Mouse (Mus musculus): ENCODE results near the gene Cpt1c. TPM values are rescaled to one million over a fixed set of nuclear protein-coding genes. Genes with fewer than 3 reads are reported as not detected.
A peak's percentile ranks its signal among the peaks of the same experiment; 100 is the strongest.

Cpt1c gene
- polyA plus RNA-seq, 1 experiment from 2014 or later: 7.6 TPM

- Histone ChIP-seq H3K9ac (ENCODE audit: low read length) (no peak overlapping the region), H3K4me3 (ENCODE audit: low read length) (no peak overlapping the region), H3K36me3 (ENCODE audit: control insufficient read depth, insufficient read depth) (peaks cover 36% of the 10 kb centered on the region), H3K9me3 (replicated peaks; ENCODE audit: control insufficient read depth, low read length) (no peaks in the 10 kb centered on the region), H3K4me2 (ENCODE audit: low read depth, low read length) (peak overlapping the region; percentile 50), H3K27me3 (ENCODE audit: control insufficient read depth, insufficient read depth, low read length) (no peaks in the 10 kb centered on the region), H3K27ac (ENCODE audit: low read length) (no peak overlapping the region), H3K4me1 (ENCODE audit: control insufficient read depth, insufficient read depth, low read length) (peaks cover 10% of the 10 kb centered on the region)
- ATAC-seq (replicated peaks; ENCODE audit: extremely low read depth, insufficient read depth, low FRiP score): no peak
- 22% methylated on average over 6 of the region's 6 CpGs for WGBS
Measured at GRCm38 (mm10) chr7:44975117-44975419, 417 bp upstream of the Cpt1c start.

- Histone ChIP-seq H3K9ac (ENCODE audit: low read length) (peak overlapping the region; percentile 37), H3K27ac (ENCODE audit: low read length) (no peak overlapping the region), H3K9me3 (replicated peaks; ENCODE audit: control insufficient read depth, low read length) (no peaks in the 10 kb centered on the region), H3K4me1 (ENCODE audit: control insufficient read depth, insufficient read depth, low read length) (peaks cover 12% of the 10 kb centered on the region), H3K27me3 (ENCODE audit: control insufficient read depth, insufficient read depth, low read length) (no peaks in the 10 kb centered on the region), H3K4me2 (ENCODE audit: low read depth, low read length) (peak overlapping the region; percentile 50), H3K4me3 (ENCODE audit: low read length) (peak overlapping the region; percentile 40), H3K36me3 (ENCODE audit: control insufficient read depth, insufficient read depth) (peaks cover 23% of the 10 kb centered on the region)
- WGBS: 39% methylated on average over 14 of the region's 14 CpGs
- ATAC-seq (replicated peaks; ENCODE audit: extremely low read depth, insufficient read depth, low FRiP score): no peak
Measured at GRCm38 (mm10) chr7:44973415-44974130, 1.1 kb downstream of the Cpt1c start.

GRCm38 (mm10) chr7:44971142-44971541, 3.5 kb downstream of the Cpt1c start:
- ATAC-seq (replicated peaks; ENCODE audit: extremely low read depth, insufficient read depth, low FRiP score): no peak
- Histone ChIP-seq H3K9me3 (replicated peaks; ENCODE audit: control insufficient read depth, low read length) (no peaks in the 10 kb centered on the region), H3K9ac (ENCODE audit: low read length) (peak overlapping the region; percentile 75; the same call in 1 of the 2 replicates), H3K27me3 (ENCODE audit: control insufficient read depth, insufficient read depth, low read length) (no peaks in the 10 kb centered on the region), H3K4me2 (ENCODE audit: low read depth, low read length) (peak overlapping the region; percentile 96), H3K27ac (ENCODE audit: low read length) (no peak overlapping the region), H3K36me3 (ENCODE audit: control insufficient read depth, insufficient read depth) (peaks cover 1% of the 10 kb centered on the region; the same call in 1 of the 2 replicates), H3K4me1 (ENCODE audit: control insufficient read depth, insufficient read depth, low read length) (peaks cover 12% of the 10 kb centered on the region), H3K4me3 (ENCODE audit: low read length) (peak overlapping the region; percentile 70)
- WGBS: 63% methylated on average over 7 of the region's 7 CpGs

- ATAC-seq (replicated peaks; ENCODE audit: extremely low read depth, insufficient read depth, low FRiP score): peak; percentile 95
- Histone ChIP-seq H3K4me3 (ENCODE audit: low read length) (peak overlapping the region; percentile 70), H3K9me3 (replicated peaks; ENCODE audit: control insufficient read depth, low read length) (no peaks in the 10 kb centered on the region), H3K4me2 (ENCODE audit: low read depth, low read length) (peak overlapping the region; percentile 96), H3K4me1 (ENCODE audit: control insufficient read depth, insufficient read depth, low read length) (peaks cover 12% of the 10 kb centered on the region), H3K36me3 (ENCODE audit: control insufficient read depth, insufficient read depth) (0 out of 2 replicates have a peak, but pooled peaks cover 2% of the 10 kb centered on the region), H3K9ac (ENCODE audit: low read length) (peak overlapping the region; percentile 75), H3K27me3 (ENCODE audit: control insufficient read depth, insufficient read depth, low read length) (no peaks in the 10 kb centered on the region), H3K27ac (ENCODE audit: low read length) (peak overlapping the region; percentile 77)
- under 1% methylated on average over 36 of the region's 36 CpGs for WGBS
Measured at GRCm38 (mm10) chr7:44970231-44970691, 4.4 kb downstream of the Cpt1c start.

- H3K27me3 ChIP-seq (ENCODE audit: control insufficient read depth, insufficient read depth, low read length): no peaks in the 10 kb centered on the region
- no peaks in the 10 kb centered on the region for H3K9me3 ChIP-seq (replicated peaks; ENCODE audit: control insufficient read depth, low read length)
- H3K4me3 ChIP-seq (ENCODE audit: low read length): no peak overlapping the region
- no peak overlapping the region for H3K27ac ChIP-seq (ENCODE audit: low read length)
- ATAC-seq (replicated peaks; ENCODE audit: extremely low read depth, insufficient read depth, low FRiP score): no peak
- H3K4me1 ChIP-seq (ENCODE audit: control insufficient read depth, insufficient read depth, low read length): peaks cover 10% of the 10 kb centered on the region
- H3K4me2 ChIP-seq (ENCODE audit: low read depth, low read length): no peak overlapping the region
- 0 out of 2 replicates have a peak, but pooled peaks cover 2% of the 10 kb centered on the region for H3K36me3 ChIP-seq (ENCODE audit: control insufficient read depth, insufficient read depth)
- 74% methylated on average over 15 of the region's 15 CpGs for WGBS
- H3K9ac ChIP-seq (ENCODE audit: low read length): no peak overlapping the region
Measured at GRCm38 (mm10) chr7:44966638-44967037, 8.0 kb downstream of the Cpt1c start.

GRCm38 (mm10) chr7:44965975-44966374, 8.7 kb downstream of the Cpt1c start:
- no peak overlapping the region for H3K9ac ChIP-seq (ENCODE audit: low read length)
- peaks cover 8% of the 10 kb centered on the region for H3K4me1 ChIP-seq (ENCODE audit: control insufficient read depth, insufficient read depth, low read length)
- H3K27me3 ChIP-seq (ENCODE audit: control insufficient read depth, insufficient read depth, low read length): no peaks in the 10 kb centered on the region
- no peak overlapping the region for H3K4me3 ChIP-seq (ENCODE audit: low read length)
- H3K9me3 ChIP-seq (replicated peaks; ENCODE audit: control insufficient read depth, low read length): no peaks in the 10 kb centered on the region
- ATAC-seq (replicated peaks; ENCODE audit: extremely low read depth, insufficient read depth, low FRiP score): no peak
- H3K4me2 ChIP-seq (ENCODE audit: low read depth, low read length): no peak overlapping the region
- 0 out of 2 replicates have a peak, but pooled peaks cover 2% of the 10 kb centered on the region for H3K36me3 ChIP-seq (ENCODE audit: control insufficient read depth, insufficient read depth)
- 72% methylated on average over 7 of the region's 7 CpGs for WGBS
- H3K27ac ChIP-seq (ENCODE audit: low read length): no peak overlapping the region

- Histone ChIP-seq H3K9ac (ENCODE audit: low read length) (no peak overlapping the region), H3K36me3 (ENCODE audit: control insufficient read depth, insufficient read depth) (0 out of 2 replicates have a peak, but pooled peaks cover 2% of the 10 kb centered on the region), H3K27ac (ENCODE audit: low read length) (no peak overlapping the region), H3K9me3 (replicated peaks; ENCODE audit: control insufficient read depth, low read length) (no peaks in the 10 kb centered on the region), H3K4me2 (ENCODE audit: low read depth, low read length) (no peak overlapping the region), H3K4me1 (ENCODE audit: control insufficient read depth, insufficient read depth, low read length) (0 out of 2 replicates have a peak, but pooled peaks cover 2% of the 10 kb centered on the region), H3K27me3 (ENCODE audit: control insufficient read depth, insufficient read depth, low read length) (no peaks in the 10 kb centered on the region), H3K4me3 (ENCODE audit: low read length) (no peak overlapping the region)
- 88% methylated on average over 13 of the region's 13 CpGs for WGBS
- ATAC-seq (replicated peaks; ENCODE audit: extremely low read depth, insufficient read depth, low FRiP score): no peak
Measured at GRCm38 (mm10) chr7:44964990-44965389, 9.7 kb downstream of the Cpt1c start.

- 89% methylated on average over 5 of the region's 5 CpGs for WGBS
- no peaks in the 10 kb centered on the region for H3K4me1 ChIP-seq (ENCODE audit: control insufficient read depth, insufficient read depth, low read length)
- H3K9me3 ChIP-seq (replicated peaks; ENCODE audit: control insufficient read depth, low read length): no peaks in the 10 kb centered on the region
- no peak overlapping the region for H3K4me3 ChIP-seq (ENCODE audit: low read length)
- no peak overlapping the region for H3K27ac ChIP-seq (ENCODE audit: low read length)
- H3K9ac ChIP-seq (ENCODE audit: low read length): no peak overlapping the region
- ATAC-seq (replicated peaks; ENCODE audit: extremely low read depth, insufficient read depth, low FRiP score): no peak
- no peaks in the 10 kb centered on the region for H3K27me3 ChIP-seq (ENCODE audit: control insufficient read depth, insufficient read depth, low read length)
- 0 out of 2 replicates have a peak, but pooled peaks cover 2% of the 10 kb centered on the region for H3K36me3 ChIP-seq (ENCODE audit: control insufficient read depth, insufficient read depth)
- H3K4me2 ChIP-seq (ENCODE audit: low read depth, low read length): no peak overlapping the region
Measured at GRCm38 (mm10) chr7:44962831-44963230, 11.8 kb downstream of the Cpt1c start.

GRCm38 (mm10) chr7:44962337-44962736, 12.3 kb downstream of the Cpt1c start:
- 65% methylated on average over 8 of the region's 8 CpGs for WGBS
- Histone ChIP-seq H3K4me2 (ENCODE audit: low read depth, low read length) (no peak overlapping the region), H3K27ac (ENCODE audit: low read length) (no peak overlapping the region), H3K36me3 (ENCODE audit: control insufficient read depth, insufficient read depth) (0 out of 2 replicates have a peak, but pooled peaks cover 2% of the 10 kb centered on the region), H3K4me3 (ENCODE audit: low read length) (no peak overlapping the region), H3K9ac (ENCODE audit: low read length) (no peak overlapping the region), H3K27me3 (ENCODE audit: control insufficient read depth, insufficient read depth, low read length) (no peaks in the 10 kb centered on the region), H3K4me1 (ENCODE audit: control insufficient read depth, insufficient read depth, low read length) (no peaks in the 10 kb centered on the region), H3K9me3 (replicated peaks; ENCODE audit: control insufficient read depth, low read length) (no peaks in the 10 kb centered on the region)
- no peak for ATAC-seq (replicated peaks; ENCODE audit: extremely low read depth, insufficient read depth, low FRiP score)
